In genomic region chr6:86400972-86401371, GRCm38 (mm10) we compare ENCODE assay signal across 8 mouse cellular contexts. TPM values are rescaled to one million over a fixed set of nuclear protein-coding genes. Genes with fewer than 3 reads are reported as not detected.
DNase-seq lines count a peak whose midpoint lies in the region; ATAC-seq lines count a peak whose summit lies in the region.

No protein-coding gene starts in this region.

- H3K27me3 ChIP-seq in intestine, embryonic 14.5 days (replicated peaks; ENCODE audit: control insufficient read depth, insufficient read depth, low read length) = no peaks in the 10 kb centered on the region
- H3K27me3 ChIP-seq in limb, embryonic 15.5 days = no peaks in the 10 kb centered on the region
- no peaks in the 10 kb centered on the region for H3K27me3 ChIP-seq in midbrain, embryonic 16.5 days (ENCODE audit: control insufficient read depth, insufficient read depth, low read depth, low read length)

- no peaks in the 10 kb centered on the region for H3K9me3 ChIP-seq in intestine, embryonic 14.5 days (ENCODE audit: control insufficient read depth, low read length)
- H3K9me3 ChIP-seq in limb, embryonic 15.5 days = no peaks in the 10 kb centered on the region
- H3K9me3 ChIP-seq in midbrain, embryonic 16.5 days (replicated peaks; ENCODE audit: control insufficient read depth, low read length, poor library complexity, severe bottlenecking) = no peaks in the 10 kb centered on the region

- peaks cover 9% of the 10 kb centered on the region for H3K4me1 ChIP-seq in intestine, embryonic 14.5 days (replicated peaks; ENCODE audit: control insufficient read depth, insufficient read depth, low read length)
- H3K4me1 ChIP-seq in limb, embryonic 15.5 days = peaks cover 12% of the 10 kb centered on the region
- H3K4me1 ChIP-seq in midbrain, embryonic 16.5 days (ENCODE audit: control insufficient read depth, insufficient read depth, low read length) = peaks cover 10% of the 10 kb centered on the region

- no peak overlapping the region for H3K9ac ChIP-seq in intestine, embryonic 14.5 days (ENCODE audit: low read length)
- no peak overlapping the region for H3K9ac ChIP-seq in limb, embryonic 15.5 days
- no peak overlapping the region for H3K9ac ChIP-seq in midbrain, embryonic 16.5 days (ENCODE audit: low read depth, low read length)

- H3K27ac ChIP-seq in intestine, embryonic 14.5 days (ENCODE audit: low read depth) = no peak overlapping the region
- peak overlapping the region; percentile 60 for H3K27ac ChIP-seq in limb, embryonic 15.5 days
- H3K27ac ChIP-seq in midbrain, embryonic 16.5 days (ENCODE audit: low read length) = no peak overlapping the region

- H3K4me2 ChIP-seq in intestine, embryonic 14.5 days (ENCODE audit: low read length) = peak overlapping the region; percentile 44
- H3K4me2 ChIP-seq in limb, embryonic 15.5 days = peak overlapping the region; percentile 38
- H3K4me2 ChIP-seq in midbrain, embryonic 16.5 days (ENCODE audit: low read length) = peak overlapping the region; percentile 43

- peak; percentile 39 to 49 for DNase-seq in urinary bladder, adult 18-20 months (ENCODE audit: low spot score in 2 of 2)
- no peak for DNase-seq in urinary bladder, postnatal 10 days (ENCODE audit: low spot score)
- peak; percentile 89 for DNase-seq in embryo, embryonic 11 days
- peak; percentile 48 to 59 for DNase-seq in gastrocnemius, postnatal 36 days
- peak; percentile 82 for DNase-seq in intestine, embryonic 14.5 days (ENCODE audit: low spot score)
- peak; percentile 79 to 82 for DNase-seq in spleen, postnatal 36 days (ENCODE audit: low spot score in 2 of 2)

- peak overlapping the region; percentile 21 for H3K4me3 ChIP-seq in intestine, embryonic 14.5 days (ENCODE audit: low read depth, low read length)
- H3K4me3 ChIP-seq in limb, embryonic 15.5 days = peak overlapping the region; percentile 31
- H3K4me3 ChIP-seq in midbrain, embryonic 16.5 days (ENCODE audit: low read depth, low read length) = no peak overlapping the region

- no peaks in the 10 kb centered on the region for H3K36me3 ChIP-seq in intestine, embryonic 14.5 days (ENCODE audit: control insufficient read depth, insufficient read depth, low read length)
- H3K36me3 ChIP-seq in limb, embryonic 15.5 days = no peaks in the 10 kb centered on the region
- no peaks in the 10 kb centered on the region for H3K36me3 ChIP-seq in midbrain, embryonic 16.5 days (ENCODE audit: control insufficient read depth, insufficient read depth, low read length)

- WGBS in intestine, embryonic 14.5 days = 4% methylated on average over 9 of the region's 9 CpGs
- WGBS in limb, embryonic 15.5 days = 2% methylated on average over 9 of the region's 9 CpGs
- 8% methylated on average over 9 of the region's 9 CpGs for WGBS in midbrain, embryonic 16.5 days

- intact Hi-C loops in gastrocnemius, postnatal 36 days (cut with DNase I) = loop anchor here (2.0 kb wide), 1 partner anchor 36 kb away; the partner anchor contains the start of gene Fam136a

- ATAC-seq in intestine, embryonic 14.5 days (replicated peaks; ENCODE audit: low FRiP score, low TSS enrichment, low read depth) = 0 out of 2 replicates have a peak, but pooled peaks have one; percentile 29
- no peak for ATAC-seq in limb, embryonic 15.5 days (ENCODE audit: insufficient number of reproducible peaks, low FRiP score, low TSS enrichment, low read depth)
- no peak for ATAC-seq in midbrain, embryonic 16.5 days

RNA-seq across cellular contexts. Expression of gene Tia1, which starts 3.0 kb away (rescaled TPM):
- total RNA-seq in gastrocnemius, postnatal 36 days (2021) = 10 to 100 TPM; 18.9 to 20.1 TPM
- polyA plus RNA-seq in intestine, embryonic 14.5 days (2014; fragmentation: Nextera tagmentation; extraction: Ambion mirVana) = 184 and 216 TPM in 2 replicates
- 162 and 165 TPM in 2 replicates for polyA plus RNA-seq in limb, embryonic 15.5 days (2015; fragmentation: Nextera tagmentation; extraction: Ambion mirVana)
- polyA plus RNA-seq in midbrain, embryonic 16.5 days (2015; fragmentation: Nextera tagmentation; extraction: Ambion mirVana) = 313 and 356 TPM in 2 replicates

RNA-seq across cellular contexts. Expression of gene Pcyox1, which starts 4.0 kb away (rescaled TPM):
- 10 to 100 TPM; 53.1 to 54.2 TPM for total RNA-seq in gastrocnemius, postnatal 36 days (2021)
- polyA plus RNA-seq in intestine, embryonic 14.5 days (2014; fragmentation: Nextera tagmentation; extraction: Ambion mirVana) = 81.6 and 87.9 TPM in 2 replicates
- 118 and 121 TPM in 2 replicates for polyA plus RNA-seq in limb, embryonic 15.5 days (2015; fragmentation: Nextera tagmentation; extraction: Ambion mirVana)
- polyA plus RNA-seq in midbrain, embryonic 16.5 days (2015; fragmentation: Nextera tagmentation; extraction: Ambion mirVana) = 93.6 and 100 TPM in 2 replicates

RNA-seq across cellular contexts. Expression of gene Gm44790, which starts 25.5 kb away (rescaled TPM):
- 1 to 10 TPM in 1 of 2 experiments, not detected in 1; 1.2 TPM for total RNA-seq in gastrocnemius, postnatal 36 days (2021)
- not detected in 2 replicates for polyA plus RNA-seq in intestine, embryonic 14.5 days (2014; fragmentation: Nextera tagmentation; extraction: Ambion mirVana)
- 0.42 TPM in 1 of 2 replicates, not detected in the other for polyA plus RNA-seq in limb, embryonic 15.5 days (2015; fragmentation: Nextera tagmentation; extraction: Ambion mirVana)
- 0.47 TPM in 1 of 2 replicates, not detected in the other for polyA plus RNA-seq in midbrain, embryonic 16.5 days (2015; fragmentation: Nextera tagmentation; extraction: Ambion mirVana)

RNA-seq across cellular contexts. Expression of gene Snrpg, which starts 29.9 kb away (rescaled TPM):
- total RNA-seq in gastrocnemius, postnatal 36 days (2021) = 10 to 100 TPM; 23.0 to 26.7 TPM
- polyA plus RNA-seq in intestine, embryonic 14.5 days (2014; fragmentation: Nextera tagmentation; extraction: Ambion mirVana) = 787 and 872 TPM in 2 replicates
- polyA plus RNA-seq in limb, embryonic 15.5 days (2015; fragmentation: Nextera tagmentation; extraction: Ambion mirVana) = 385 and 490 TPM in 2 replicates
- 280 and 327 TPM in 2 replicates for polyA plus RNA-seq in midbrain, embryonic 16.5 days (2015; fragmentation: Nextera tagmentation; extraction: Ambion mirVana)

RNA-seq across cellular contexts. Expression of gene Fam136a, which starts 35.5 kb away (rescaled TPM):
- total RNA-seq in gastrocnemius, postnatal 36 days (2021) = 10 to 100 TPM; 11.9 to 15.1 TPM
- 162 and 167 TPM in 2 replicates for polyA plus RNA-seq in intestine, embryonic 14.5 days (2014; fragmentation: Nextera tagmentation; extraction: Ambion mirVana)
- polyA plus RNA-seq in limb, embryonic 15.5 days (2015; fragmentation: Nextera tagmentation; extraction: Ambion mirVana) = 110 and 122 TPM in 2 replicates
- 120 and 124 TPM in 2 replicates for polyA plus RNA-seq in midbrain, embryonic 16.5 days (2015; fragmentation: Nextera tagmentation; extraction: Ambion mirVana)
